Mouse (Mus musculus): ENCODE measurements around the gene Btn1a1.

GRCm38 (mm10) chr13:23436861-23437822 is 28.6 kb downstream of the Btn1a1 start:
- TF ChIP-seq POLR2A (IDR thresholded peaks at IDR 0.05; ENCODE audit: borderline replicate concordance, extremely low read depth, low read depth, low read length) (no peak), CTCF (IDR thresholded peaks at IDR 0.05; ENCODE audit: insufficient read depth, low read length) (no peak)
